Mouse (Mus musculus): ENCODE measurements around the gene Lrrtm4. TPM values are rescaled to one million over a fixed set of nuclear protein-coding genes. Genes with fewer than 3 reads are reported as not detected.

Gene Lrrtm4
- polyA plus RNA-seq, 1 experiment from 2014 or later: 0.53 TPM

DNA sequence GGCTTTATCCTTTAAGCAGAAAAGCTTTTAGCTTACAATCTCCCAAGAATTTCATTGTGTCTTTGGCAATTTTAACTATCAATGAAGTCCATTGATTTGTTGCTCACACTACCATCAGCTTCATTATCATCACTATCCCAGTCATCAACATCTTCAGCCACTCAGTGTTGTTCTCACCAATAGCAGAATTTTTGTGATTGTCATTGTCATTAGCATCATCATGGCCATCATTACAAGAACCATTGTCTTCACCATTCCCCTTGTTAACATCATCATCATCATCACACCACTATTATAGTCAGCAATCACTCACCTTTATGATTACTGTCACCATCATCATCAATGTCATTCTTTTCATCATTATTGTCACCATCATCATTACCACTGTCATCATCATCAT is 344.9 kb downstream of the Lrrtm4 start:
- Histone ChIP-seq H3K27ac (no peak overlapping the region), H3K4me2 (ENCODE audit: low read length) (no peak overlapping the region), H3K9ac (ENCODE audit: low read depth, low read length) (no peak overlapping the region), H3K9me3 (replicated peaks; ENCODE audit: low read length) (no peaks in the 10 kb centered on the region), H3K36me3 (ENCODE audit: insufficient read depth, low read length) (no peaks in the 10 kb centered on the region), H3K4me1 (replicated peaks; ENCODE audit: insufficient read depth, low read length) (no peaks in the 10 kb centered on the region), H3K4me3 (replicated peaks; ENCODE audit: low read depth, low read length) (no peak overlapping the region), H3K27me3 (ENCODE audit: insufficient read depth, low read length) (no peaks in the 10 kb centered on the region)
- no peak for ATAC-seq (replicated peaks; ENCODE audit: low FRiP score, low read depth)
- no peak for TF ChIP-seq CTCF (IDR thresholded peaks at IDR 0.05; ENCODE audit: low read depth)
- DNase-seq (ENCODE audit: low spot score): no peak

DNA sequence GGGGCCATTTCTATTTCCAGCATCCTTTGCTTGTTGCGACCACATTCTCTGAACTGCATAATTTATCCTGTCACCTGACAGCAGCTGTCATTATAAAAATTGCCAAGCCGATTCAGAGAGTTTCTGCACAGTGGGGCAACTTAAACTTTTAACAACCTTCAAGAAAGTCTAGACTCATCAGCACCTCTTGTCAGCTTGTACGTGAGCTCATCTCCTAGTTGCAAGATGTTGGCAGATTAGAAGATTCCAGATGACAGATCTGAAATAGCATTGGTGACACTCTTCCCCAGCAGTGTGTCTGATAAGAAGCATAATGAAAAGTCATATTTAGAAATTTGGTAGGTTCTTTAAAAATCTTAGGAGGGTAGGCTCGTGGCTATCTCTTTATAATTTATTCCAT is 347.9 kb downstream of the Lrrtm4 start:
- H3K27me3 ChIP-seq (ENCODE audit: insufficient read depth, low read length): no peaks in the 10 kb centered on the region
- WGBS: 75% methylated on average over 4 of the region's 4 CpGs
- H3K4me1 ChIP-seq (replicated peaks; ENCODE audit: insufficient read depth, low read length): no peaks in the 10 kb centered on the region
- no peaks in the 10 kb centered on the region for H3K36me3 ChIP-seq (ENCODE audit: insufficient read depth, low read length)
- no peak overlapping the region for H3K27ac ChIP-seq
- no peak overlapping the region for H3K4me2 ChIP-seq (ENCODE audit: low read length)
- H3K9ac ChIP-seq (ENCODE audit: low read depth, low read length): no peak overlapping the region
- DNase-seq (ENCODE audit: low spot score): no peak
- no peak for ATAC-seq (replicated peaks; ENCODE audit: low FRiP score, low read depth)
- no peak overlapping the region for H3K4me3 ChIP-seq (replicated peaks; ENCODE audit: low read depth, low read length)
- no peaks in the 10 kb centered on the region for H3K9me3 ChIP-seq (replicated peaks; ENCODE audit: low read length)
- TF ChIP-seq CTCF (IDR thresholded peaks at IDR 0.05; ENCODE audit: low read depth): no peak

DNA sequence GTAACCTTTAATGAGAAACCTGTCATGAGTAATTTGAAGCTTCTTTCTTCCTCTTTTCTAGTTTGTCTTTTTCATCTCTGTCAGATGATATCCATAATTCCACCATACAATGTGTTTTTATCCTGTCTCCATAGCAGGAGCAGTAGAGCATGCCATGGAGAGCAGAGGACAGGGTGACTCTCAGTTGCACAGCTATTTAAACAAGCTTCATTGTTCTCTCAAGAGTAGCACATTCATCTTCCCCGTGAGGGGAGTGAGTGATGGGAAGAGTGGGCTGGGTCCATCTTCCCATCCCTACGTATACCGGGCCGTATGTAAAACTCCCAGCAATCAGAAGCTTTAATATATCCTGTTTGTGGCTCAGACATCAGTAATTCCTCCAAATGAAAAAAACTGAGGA is 370.9 kb downstream of the Lrrtm4 start:
- Histone ChIP-seq H3K36me3 (ENCODE audit: insufficient read depth, low read length) (no peaks in the 10 kb centered on the region), H3K9me3 (replicated peaks; ENCODE audit: low read length) (no peaks in the 10 kb centered on the region), H3K27ac (no peak overlapping the region), H3K4me3 (replicated peaks; ENCODE audit: low read depth, low read length) (no peak overlapping the region), H3K4me1 (replicated peaks; ENCODE audit: insufficient read depth, low read length) (no peaks in the 10 kb centered on the region), H3K9ac (ENCODE audit: low read depth, low read length) (no peak overlapping the region), H3K4me2 (ENCODE audit: low read length) (no peak overlapping the region), H3K27me3 (ENCODE audit: insufficient read depth, low read length) (no peaks in the 10 kb centered on the region)
- DNase-seq (ENCODE audit: low spot score): no peak
- ATAC-seq (replicated peaks; ENCODE audit: low FRiP score, low read depth): no peak
- no peak for TF ChIP-seq CTCF (IDR thresholded peaks at IDR 0.05; ENCODE audit: low read depth)
- WGBS: 49% methylated on average over 4 of the region's 4 CpGs

DNA sequence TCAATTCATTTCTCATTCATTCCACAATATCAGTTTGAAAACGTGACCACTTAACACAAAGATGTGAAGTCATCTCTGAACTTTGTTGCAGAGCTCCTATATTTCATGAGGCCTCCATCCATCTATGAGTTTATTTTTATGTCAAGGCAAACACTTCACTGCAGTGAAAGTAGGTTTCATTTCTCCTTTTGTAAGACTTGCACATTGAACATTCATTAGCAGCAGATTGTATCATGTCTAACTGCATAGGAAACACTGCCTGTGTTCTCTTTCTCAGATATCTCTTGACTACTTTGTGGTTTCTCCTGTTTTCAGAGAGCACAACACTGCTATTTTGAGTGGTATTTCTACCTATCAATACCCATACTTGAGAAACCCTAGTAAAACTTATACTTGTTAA is 388.1 kb downstream of the Lrrtm4 start:
- ATAC-seq (replicated peaks; ENCODE audit: low FRiP score, low read depth): no peak
- H3K9me3 ChIP-seq (replicated peaks; ENCODE audit: low read length): no peaks in the 10 kb centered on the region
- no peak overlapping the region for H3K4me3 ChIP-seq (replicated peaks; ENCODE audit: low read depth, low read length)
- no peak overlapping the region for H3K4me2 ChIP-seq (ENCODE audit: low read length)
- 64% methylated on average over 1 of the region's 1 CpGs for WGBS
- DNase-seq (ENCODE audit: low spot score): no peak
- H3K27ac ChIP-seq: no peak overlapping the region
- H3K27me3 ChIP-seq (ENCODE audit: insufficient read depth, low read length): no peaks in the 10 kb centered on the region
- no peak overlapping the region for H3K9ac ChIP-seq (ENCODE audit: low read depth, low read length)
- no peaks in the 10 kb centered on the region for H3K36me3 ChIP-seq (ENCODE audit: insufficient read depth, low read length)
- H3K4me1 ChIP-seq (replicated peaks; ENCODE audit: insufficient read depth, low read length): no peaks in the 10 kb centered on the region
- TF ChIP-seq CTCF (IDR thresholded peaks at IDR 0.05; ENCODE audit: low read depth): no peak

DNA sequence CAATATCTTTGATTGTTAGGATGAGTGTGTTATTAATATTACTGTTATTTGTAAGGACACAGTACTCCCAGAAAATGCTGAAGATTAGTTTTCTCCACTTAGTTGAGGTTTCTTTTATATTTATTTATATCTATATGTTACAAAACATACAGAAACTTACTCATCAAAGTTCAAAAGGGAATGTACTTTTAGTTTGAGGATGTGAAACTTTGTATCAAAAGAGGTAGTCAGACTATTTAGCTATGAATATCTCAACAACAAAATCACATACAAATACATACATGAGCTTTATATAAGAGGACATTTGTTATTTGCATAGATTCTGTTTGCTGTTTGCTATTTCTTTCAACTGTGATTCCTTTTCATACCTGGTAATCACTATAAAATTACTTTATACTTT is 421.5 kb downstream of the Lrrtm4 start:
- Histone ChIP-seq H3K27me3 (ENCODE audit: insufficient read depth, low read length) (no peaks in the 10 kb centered on the region), H3K9ac (ENCODE audit: low read depth, low read length) (no peak overlapping the region), H3K9me3 (replicated peaks; ENCODE audit: low read length) (no peaks in the 10 kb centered on the region), H3K4me3 (replicated peaks; ENCODE audit: low read depth, low read length) (no peak overlapping the region), H3K4me1 (replicated peaks; ENCODE audit: insufficient read depth, low read length) (no peaks in the 10 kb centered on the region), H3K4me2 (ENCODE audit: low read length) (no peak overlapping the region), H3K36me3 (ENCODE audit: insufficient read depth, low read length) (no peaks in the 10 kb centered on the region), H3K27ac (no peak overlapping the region)
- no peak for DNase-seq (ENCODE audit: low spot score)
- TF ChIP-seq CTCF (IDR thresholded peaks at IDR 0.05; ENCODE audit: low read depth): no peak
- no peak for ATAC-seq (replicated peaks; ENCODE audit: low FRiP score, low read depth)

DNA sequence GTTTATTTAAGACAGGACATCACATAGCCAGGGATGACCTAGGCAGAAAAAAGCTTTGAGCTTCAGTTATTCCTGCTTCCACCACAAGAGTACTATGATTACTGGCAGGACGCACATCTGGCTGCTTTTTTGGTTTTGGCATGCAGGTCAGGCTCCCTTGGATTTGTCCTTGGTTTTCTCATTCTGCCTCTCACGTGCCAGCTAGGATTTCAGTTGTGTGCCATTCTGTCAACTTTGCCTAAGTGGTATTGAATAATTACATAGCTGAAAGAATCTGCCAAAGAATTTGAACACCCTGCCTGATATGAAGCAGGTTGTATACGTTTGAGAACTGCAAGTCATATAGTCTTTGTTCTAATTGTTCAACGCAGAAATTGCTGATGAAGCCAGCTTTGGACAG is 451.9 kb downstream of the Lrrtm4 start:
- H3K9ac ChIP-seq (ENCODE audit: low read depth, low read length): no peak overlapping the region
- no peak overlapping the region for H3K4me3 ChIP-seq (replicated peaks; ENCODE audit: low read depth, low read length)
- TF ChIP-seq CTCF (IDR thresholded peaks at IDR 0.05; ENCODE audit: low read depth): no peak
- no peaks in the 10 kb centered on the region for H3K4me1 ChIP-seq (replicated peaks; ENCODE audit: insufficient read depth, low read length)
- H3K27me3 ChIP-seq (ENCODE audit: insufficient read depth, low read length): no peaks in the 10 kb centered on the region
- no peak overlapping the region for H3K4me2 ChIP-seq (ENCODE audit: low read length)
- H3K9me3 ChIP-seq (replicated peaks; ENCODE audit: low read length): no peaks in the 10 kb centered on the region
- 62% methylated on average over 4 of the region's 4 CpGs for WGBS
- H3K27ac ChIP-seq: no peak overlapping the region
- ATAC-seq (replicated peaks; ENCODE audit: low FRiP score, low read depth) (no peak), DNase-seq (ENCODE audit: low spot score) (no peak)
- no peaks in the 10 kb centered on the region for H3K36me3 ChIP-seq (ENCODE audit: insufficient read depth, low read length)

DNA sequence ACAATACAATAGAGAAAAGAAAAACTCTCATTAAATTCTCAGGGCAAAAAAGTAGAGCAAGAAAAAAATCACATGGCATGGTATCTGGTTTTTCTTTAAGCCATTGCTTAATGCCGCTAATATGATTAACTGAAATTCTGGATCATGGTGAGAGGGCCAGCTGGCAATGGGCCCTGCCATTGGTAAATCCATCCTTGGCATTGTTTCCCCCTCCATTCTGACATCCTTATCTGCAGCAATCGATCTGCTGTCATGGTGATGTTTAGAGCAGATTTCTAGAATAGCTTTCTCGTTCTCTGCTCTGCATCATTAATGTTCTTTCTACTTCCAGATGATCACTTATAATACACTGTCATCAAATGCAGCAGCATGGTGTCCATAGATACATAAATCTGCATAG is 457.5 kb downstream of the Lrrtm4 start:
- no peak overlapping the region for H3K4me2 ChIP-seq (ENCODE audit: low read length)
- H3K4me1 ChIP-seq (replicated peaks; ENCODE audit: insufficient read depth, low read length): no peaks in the 10 kb centered on the region
- ATAC-seq (replicated peaks; ENCODE audit: low FRiP score, low read depth) (no peak), DNase-seq (ENCODE audit: low spot score) (no peak)
- no peak overlapping the region for H3K27ac ChIP-seq
- no peaks in the 10 kb centered on the region for H3K9me3 ChIP-seq (replicated peaks; ENCODE audit: low read length)
- TF ChIP-seq CTCF (IDR thresholded peaks at IDR 0.05; ENCODE audit: low read depth): no peak
- H3K36me3 ChIP-seq (ENCODE audit: insufficient read depth, low read length): no peaks in the 10 kb centered on the region
- H3K4me3 ChIP-seq (replicated peaks; ENCODE audit: low read depth, low read length): no peak overlapping the region
- 76% methylated on average over 3 of the region's 3 CpGs for WGBS
- no peak overlapping the region for H3K9ac ChIP-seq (ENCODE audit: low read depth, low read length)
- no peaks in the 10 kb centered on the region for H3K27me3 ChIP-seq (ENCODE audit: insufficient read depth, low read length)

All from kidney, postnatal 0 days (tissue).